Mouse (Mus musculus): ENCODE results near the gene Gm38655. TPM values are rescaled to one million over a fixed set of nuclear protein-coding genes. Genes with fewer than 3 reads are reported as not detected.
"Not testable (repeated sequence)": the region's sequence is repeated elsewhere in the genome, so short reads cannot be mapped to it uniquely, and the experiment has no call there.

Gm38655 gene
- polyA plus RNA-seq, 1 experiment, result not detected

DNA sequence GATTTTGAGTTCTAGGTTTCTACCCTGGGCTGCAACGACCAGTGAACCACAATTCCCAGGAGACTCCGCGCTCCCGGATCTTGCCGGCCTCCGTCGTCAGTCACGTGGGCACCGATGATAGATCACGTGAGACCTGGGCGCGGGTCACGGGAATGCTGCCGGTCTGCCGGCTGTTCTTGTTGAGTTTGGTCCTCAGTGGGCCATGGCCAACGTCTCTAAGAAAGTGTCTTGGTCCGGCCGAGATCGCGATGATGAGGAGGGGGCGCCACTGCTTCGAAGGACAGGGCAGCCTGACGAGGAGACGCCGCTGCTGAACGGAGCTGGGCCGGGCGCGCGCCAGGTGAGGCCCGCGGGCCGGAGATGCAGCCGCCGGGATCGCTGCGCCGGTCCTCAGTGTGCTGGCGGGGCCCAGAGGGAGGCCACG is 42.0 kb downstream of the Gm38655 start, which contains the start of gene Clcn7:
TSS of gene Clcn7 (plus strand) at position 117 of the 424 bp plus-strand sequence.
- H3K27ac ChIP-seq (ENCODE audit: insufficient read depth, low read depth, low read length), result peak within 1 kb of the TSS; percentile 88
- H3K4me3 ChIP-seq (ENCODE audit: insufficient read depth, low read length), result peak within 1 kb of the TSS; percentile 98
- TF ChIP-seq POLR2A (IDR thresholded peaks at IDR 0.05; ENCODE audit: borderline replicate concordance, low read depth, low read length) (no peak), CTCF (IDR thresholded peaks at IDR 0.05; ENCODE audit: low read depth, low read length) (no peak)
- peaks cover 24% of the 10 kb centered on the region for H3K4me1 ChIP-seq (ENCODE audit: control insufficient read depth, insufficient read depth, low read length)

DNA sequence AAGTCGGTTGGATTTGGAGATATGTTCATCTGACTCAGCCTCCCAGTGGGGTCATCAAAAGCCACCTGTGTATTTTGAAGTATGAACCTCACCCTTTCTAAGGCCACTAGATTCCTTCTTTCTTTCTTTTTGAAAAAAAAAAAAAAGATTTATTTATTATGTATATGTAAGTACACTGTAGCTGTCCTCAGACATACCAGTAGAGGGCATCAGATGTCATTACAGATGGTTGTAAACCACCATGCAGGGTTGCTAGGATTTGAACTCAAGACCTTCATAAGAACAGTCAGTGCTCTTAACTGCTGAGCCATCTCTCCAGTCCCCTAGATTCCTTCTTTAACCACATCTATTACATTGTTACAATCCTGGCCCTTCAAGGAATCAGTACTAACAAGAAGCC is 45.2 kb downstream of the Gm38655 start:
- Histone ChIP-seq H3K27ac (ENCODE audit: insufficient read depth, low read depth, low read length) (no peak overlapping the region), H3K4me3 (ENCODE audit: insufficient read depth, low read length) (no peak overlapping the region), H3K4me1 (ENCODE audit: control insufficient read depth, insufficient read depth, low read length) (peaks cover 9% of the 10 kb centered on the region)
- no peak for TF ChIP-seq CTCF (IDR thresholded peaks at IDR 0.05; ENCODE audit: low read depth, low read length)
- no peak for TF ChIP-seq POLR2A (IDR thresholded peaks at IDR 0.05; ENCODE audit: borderline replicate concordance, low read depth, low read length)

- Histone ChIP-seq H3K4me3 (ENCODE audit: insufficient read depth, low read length) (no peak overlapping the region), H3K4me1 (ENCODE audit: control insufficient read depth, insufficient read depth, low read length) (peaks cover 5% of the 10 kb centered on the region), H3K27ac (ENCODE audit: insufficient read depth, low read depth, low read length) (no peak overlapping the region)
- no peak for TF ChIP-seq POLR2A (IDR thresholded peaks at IDR 0.05; ENCODE audit: borderline replicate concordance, low read depth, low read length)
- no peak for TF ChIP-seq CTCF (IDR thresholded peaks at IDR 0.05; ENCODE audit: low read depth, low read length)
These were observed 47.6 kb downstream of the Gm38655 start for GRCm38 (mm10) chr17:25127681-25128080.

DNA sequence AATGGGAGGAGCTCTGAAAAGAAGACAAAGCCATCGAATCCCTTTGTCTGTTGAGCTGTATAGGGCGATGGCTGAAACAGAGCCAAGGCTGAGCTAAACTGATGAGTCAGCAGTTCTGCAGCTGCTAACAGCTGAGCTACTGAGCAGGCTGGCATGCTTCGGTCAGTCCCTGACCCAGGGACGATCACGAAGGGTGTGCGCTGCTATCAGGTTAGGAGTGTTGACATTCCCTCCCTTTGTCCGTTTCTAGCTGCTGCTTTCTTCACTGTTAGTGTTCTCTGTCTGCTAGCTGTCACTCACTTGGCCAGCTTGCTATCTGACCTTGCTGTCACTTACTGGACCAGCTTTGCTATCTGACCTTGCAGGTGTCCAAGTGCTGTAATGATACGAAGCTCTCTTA is 48.2 kb downstream of the Gm38655 start:
- peaks cover 5% of the 10 kb centered on the region; the same call in 1 of the 2 replicates for H3K4me1 ChIP-seq (ENCODE audit: control insufficient read depth, insufficient read depth, low read length)
- no peak for TF ChIP-seq POLR2A (IDR thresholded peaks at IDR 0.05; ENCODE audit: borderline replicate concordance, low read depth, low read length)
- no peak for TF ChIP-seq CTCF (IDR thresholded peaks at IDR 0.05; ENCODE audit: low read depth, low read length)
- H3K4me3 ChIP-seq (ENCODE audit: insufficient read depth, low read length), result no peak overlapping the region
- H3K27ac ChIP-seq (ENCODE audit: insufficient read depth, low read depth, low read length), result no peak overlapping the region

- H3K4me1 ChIP-seq (ENCODE audit: control insufficient read depth, insufficient read depth, low read length); H3K4me3 ChIP-seq (ENCODE audit: insufficient read depth, low read length); H3K27ac ChIP-seq (ENCODE audit: insufficient read depth, low read depth, low read length): not testable (repeated sequence)
These were observed 49.7 kb downstream of the Gm38655 start for GRCm38 (mm10) chr17:25125442-25126060.

DNA sequence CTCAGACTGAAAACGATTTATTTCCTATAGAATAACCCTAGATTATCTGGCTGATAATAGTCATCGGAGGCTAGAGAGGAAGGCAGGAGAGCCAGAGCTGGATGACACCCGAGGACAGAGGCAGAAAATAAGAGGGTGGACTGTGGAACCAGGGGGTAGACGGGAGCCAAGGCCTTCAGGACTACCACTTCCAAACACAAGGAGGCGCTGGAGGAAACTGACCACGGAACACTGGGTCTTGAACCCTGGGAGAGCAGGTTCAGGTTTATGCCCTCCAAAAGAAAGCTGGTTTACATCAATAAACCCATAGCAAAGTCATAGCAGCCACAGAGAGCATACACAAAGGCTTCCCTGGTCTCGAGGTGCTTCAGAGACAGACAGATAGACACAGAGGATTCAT is 51.3 kb downstream of the Gm38655 start:
- no peak for TF ChIP-seq POLR2A (IDR thresholded peaks at IDR 0.05; ENCODE audit: borderline replicate concordance, low read depth, low read length)
- TF ChIP-seq CTCF (IDR thresholded peaks at IDR 0.05; ENCODE audit: low read depth, low read length), result no peak; the same call in 1 of the 2 replicates
- no peak overlapping the region for H3K4me3 ChIP-seq (ENCODE audit: insufficient read depth, low read length)
- peaks cover 2% of the 10 kb centered on the region; the same call in 1 of the 2 replicates for H3K4me1 ChIP-seq (ENCODE audit: control insufficient read depth, insufficient read depth, low read length)
- no peak overlapping the region for H3K27ac ChIP-seq (ENCODE audit: insufficient read depth, low read depth, low read length)

Other genes starting within 250 kb of the Gm38655 start
- 56.7 and 64.0 TPM in 2 replicates for gene Mapk8ip3, start 238.5 kb downstream of the Gm38655 start, polyA plus RNA-seq (2012; ENCODE audit: insufficient read depth, insufficient read length, missing spikeins)
- gene Jpt2, start 214.8 kb downstream of the Gm38655 start, polyA plus RNA-seq (2012; ENCODE audit: insufficient read depth, insufficient read length, missing spikeins), result 35.7 and 42.4 TPM in 2 replicates
- gene Cramp1l, start 159.7 kb downstream of the Gm38655 start, polyA plus RNA-seq (2012; ENCODE audit: insufficient read depth, insufficient read length, missing spikeins), result 16.0 and 17.3 TPM in 2 replicates
- gene Ift140, start 159.4 kb downstream of the Gm38655 start, polyA plus RNA-seq (2012; ENCODE audit: insufficient read depth, insufficient read length, missing spikeins), result 16.8 and 20.4 TPM in 2 replicates
- gene Tmem204, start 91.9 kb downstream of the Gm38655 start, polyA plus RNA-seq (2012; ENCODE audit: insufficient read depth, insufficient read length, missing spikeins), result 0.80 TPM in 1 of 2 replicates, not detected in the other
- 8.3 and 9.5 TPM in 2 replicates for gene Telo2, start 59.5 kb downstream of the Gm38655 start, polyA plus RNA-seq (2012; ENCODE audit: insufficient read depth, insufficient read length, missing spikeins)
- gene Ptx4, start 54.7 kb downstream of the Gm38655 start, polyA plus RNA-seq (2012; ENCODE audit: insufficient read depth, insufficient read length, missing spikeins), result not detected in 2 replicates
- 86.1 and 89.4 TPM in 2 replicates for gene Clcn7, start 42.1 kb downstream of the Gm38655 start, polyA plus RNA-seq (2012; ENCODE audit: insufficient read depth, insufficient read length, missing spikeins)
- 0.33 TPM in 1 of 2 replicates, not detected in the other for gene Ccdc154, start 13.0 kb downstream of the Gm38655 start, polyA plus RNA-seq (2012; ENCODE audit: insufficient read depth, insufficient read length, missing spikeins)
- gene BC003965, start 9.1 kb upstream of the Gm38655 start, polyA plus RNA-seq (2012; ENCODE audit: insufficient read depth, insufficient read length, missing spikeins), result 9.0 and 10.8 TPM in 2 replicates
- 10.2 and 12.6 TPM in 2 replicates for gene Unkl, start 12.9 kb upstream of the Gm38655 start, polyA plus RNA-seq (2012; ENCODE audit: insufficient read depth, insufficient read length, missing spikeins)
- 40.5 and 40.8 TPM in 2 replicates for gene Gnptg, start 64.7 kb upstream of the Gm38655 start, polyA plus RNA-seq (2012; ENCODE audit: insufficient read depth, insufficient read length, missing spikeins)
- 19.6 and 19.7 TPM in 2 replicates for gene Tsr3, start 64.7 kb upstream of the Gm38655 start, polyA plus RNA-seq (2012; ENCODE audit: insufficient read depth, insufficient read length, missing spikeins)
- not detected in 2 replicates for gene Baiap3, start 80.9 kb upstream of the Gm38655 start, polyA plus RNA-seq (2012; ENCODE audit: insufficient read depth, insufficient read length, missing spikeins)
- 221 and 242 TPM in 2 replicates for gene Ube2i, start 99.2 kb upstream of the Gm38655 start, polyA plus RNA-seq (2012; ENCODE audit: insufficient read depth, insufficient read length, missing spikeins)
- gene Prss34, start 122.9 kb upstream of the Gm38655 start, polyA plus RNA-seq (2012; ENCODE audit: insufficient read depth, insufficient read length, missing spikeins), result 1.2 TPM in 1 of 2 replicates, not detected in the other
- not detected in 2 replicates for gene Prss28, start 133.2 kb upstream of the Gm38655 start, polyA plus RNA-seq (2012; ENCODE audit: insufficient read depth, insufficient read length, missing spikeins)
- gene Prss29, start 143.2 kb upstream of the Gm38655 start, polyA plus RNA-seq (2012; ENCODE audit: insufficient read depth, insufficient read length, missing spikeins), result not detected in 2 replicates
- not detected in 2 replicates for gene Tpsab1, start 170.1 kb upstream of the Gm38655 start, polyA plus RNA-seq (2012; ENCODE audit: insufficient read depth, insufficient read length, missing spikeins)
- gene Tpsb2, start 190.8 kb upstream of the Gm38655 start, polyA plus RNA-seq (2012; ENCODE audit: insufficient read depth, insufficient read length, missing spikeins), result not detected in 2 replicates
- not detected in 2 replicates for gene Tpsg1, start 193.8 kb upstream of the Gm38655 start, polyA plus RNA-seq (2012; ENCODE audit: insufficient read depth, insufficient read length, missing spikeins)

All from bone marrow macrophage, adult 2 months (primary cell).